Mouse (Mus musculus) thymus, adult 2 months (tissue): ENCODE data around the gene Muc3. TPM values are rescaled to one million over a fixed set of nuclear protein-coding genes. Genes with fewer than 3 reads are reported as not detected.

ENCODE experiments used
- DNase-seq: peaks from one replicate; pipeline ENCODE4 v3.0.0; 2021
- H3K27ac ChIP-seq: fragments of 200-500 bp; 2 replicates; pipeline ENCODE4 v1.5.1; 2012; ENCODE audit warnings: low read length, control low read depth; ENCODE audit not compliant: control insufficient read depth, insufficient read depth
- H3K27me3 ChIP-seq: fragments of 200-500 bp; 2 replicates; pipeline ENCODE4 v1.6.1; 2012; ENCODE audit warnings: mild to moderate bottlenecking, low read length, moderate library complexity, mixed read lengths; ENCODE audit not compliant: control insufficient read depth, insufficient read depth
- H3K36me3 ChIP-seq: fragments of 200-500 bp; 2 replicates; pipeline ENCODE4 v1.6.1; 2012; ENCODE audit warnings: mild to moderate bottlenecking, low read length, moderate library complexity; ENCODE audit not compliant: control insufficient read depth, insufficient read depth
- H3K4me1 ChIP-seq: fragments of 200-500 bp; replicated peaks from 2 replicates; pipeline ENCODE4 v1.6.1; 2012; ENCODE audit warnings: low read length; ENCODE audit not compliant: control insufficient read depth, insufficient read depth
- H3K4me3 ChIP-seq: fragments of 200-500 bp; 2 replicates; pipeline ENCODE4 v1.5.1; 2012; ENCODE audit warnings: mild to moderate bottlenecking, low read length, control low read depth, moderate library complexity; ENCODE audit not compliant: control insufficient read depth, insufficient read depth
- CTCF ChIP-seq: fragments of 200-500 bp; IDR thresholded peaks from 2 replicates; pipeline ENCODE4 v1.5.1; 2012; ENCODE audit warnings: mild to moderate bottlenecking, control low read depth, low read length, moderate library complexity, borderline replicate concordance; ENCODE audit not compliant: control insufficient read depth, poor library complexity, insufficient read depth; ENCODE audit errors: extremely low read depth
- POLR2A ChIP-seq: fragments of 200-500 bp; IDR thresholded peaks from 2 replicates; pipeline ENCODE4 v1.6.1; 2012; ENCODE audit warnings: mild to moderate bottlenecking, low read length, control low read depth, moderate library complexity; ENCODE audit not compliant: control insufficient read depth, poor library complexity, insufficient read depth; ENCODE audit errors: extremely low read depth
- WGBS: fragments of 180-500 bp; shearing (Covaris S2); methylation state at CpG from one replicate; pipeline ENCODE4 v1.1.7; 2018; 5-methylcytosine and 5-hydroxymethylcytosine counted together
- polyA plus RNA-seq: library from polyadenylated mRNA; depleted of rRNA; stranded (reverse); fragments of >200 nt; gene quantifications from 2 replicates; pipeline ENCODE4 v1.2.3, GENCODE M21; 2012; rRNA removed

Gene Muc3
- polyA plus RNA-seq, 1 experiment = 0.86 TPM

GRCm38 (mm10) chr5:137085731-137086130, 63.4 kb downstream of the Muc3 start:
- Histone ChIP-seq H3K4me3 (no peak overlapping the region), H3K4me1 (no peaks in the 10 kb centered on the region), H3K36me3 (no peaks in the 10 kb centered on the region), H3K27me3 (no peaks in the 10 kb centered on the region), H3K27ac (no peak overlapping the region)
- TF ChIP-seq POLR2A (no peak), CTCF (no peak)
- WGBS = 89% methylated on average over 3 of the region's 3 CpGs
- no peak for DNase-seq

- no peak overlapping the region for H3K4me3 ChIP-seq
- no peak overlapping the region for H3K27ac ChIP-seq
- no peak for DNase-seq
- no peak for TF ChIP-seq POLR2A
- no peak for TF ChIP-seq CTCF
- H3K4me1 ChIP-seq = no peaks in the 10 kb centered on the region
- no peaks in the 10 kb centered on the region for H3K27me3 ChIP-seq
- H3K36me3 ChIP-seq = no peaks in the 10 kb centered on the region
- WGBS = 89% methylated on average over 6 of the region's 6 CpGs
Observed at GRCm38 (mm10) chr5:137085021-137085420, 64.1 kb downstream of the Muc3 start.

Other genes starting within 250 kb of the Muc3 start
- gene Ift22, start 241.2 kb downstream of the Muc3 start, polyA plus RNA-seq = 7.7 and 9.4 TPM in 2 replicates
- gene Fis1, start 196.0 kb downstream of the Muc3 start, polyA plus RNA-seq = 181 and 214 TPM in 2 replicates
- gene Cldn15, start 182.7 kb downstream of the Muc3 start, polyA plus RNA-seq = 3.8 and 9.4 TPM in 2 replicates
- 40.8 and 41.9 TPM in 2 replicates for gene Plod3, start 162.3 kb downstream of the Muc3 start, polyA plus RNA-seq
- 72.2 and 79.5 TPM in 2 replicates for gene Znhit1, start 161.3 kb downstream of the Muc3 start, polyA plus RNA-seq
- 0.58 and 1.0 TPM in 2 replicates for gene Vgf, start 122.9 kb downstream of the Muc3 start, polyA plus RNA-seq
- 44.1 and 51.9 TPM in 2 replicates for gene Ap1s1, start 103.2 kb downstream of the Muc3 start, polyA plus RNA-seq
- gene Serpine1, start 77.1 kb downstream of the Muc3 start, polyA plus RNA-seq = 3.1 and 4.1 TPM in 2 replicates
- 49.3 and 55.8 TPM in 2 replicates for gene Trim56, start 33.1 kb downstream of the Muc3 start, polyA plus RNA-seq
- 8.7 and 14.7 TPM in 2 replicates for gene Muc3a, start 63.1 kb upstream of the Muc3 start, polyA plus RNA-seq
- 90.2 and 97.1 TPM in 2 replicates for gene Ache, start 138.2 kb upstream of the Muc3 start, polyA plus RNA-seq
- 41.1 and 44.1 TPM in 2 replicates for gene Ufsp1, start 145.3 kb upstream of the Muc3 start, polyA plus RNA-seq
- gene Srrt, start 158.4 kb upstream of the Muc3 start, polyA plus RNA-seq = 432 and 434 TPM in 2 replicates
- 25.0 and 28.0 TPM in 2 replicates for gene Trip6, start 165.1 kb upstream of the Muc3 start, polyA plus RNA-seq
- 37.4 and 39.2 TPM in 2 replicates for gene Slc12a9, start 184.3 kb upstream of the Muc3 start, polyA plus RNA-seq
- gene Ephb4, start 200.8 kb upstream of the Muc3 start, polyA plus RNA-seq = 9.2 and 10.4 TPM in 2 replicates